Mouse (Mus musculus) C2C12 (cell line): ENCODE results near the gene Cbfa2t3.

Experiments
- CEBPB ChIP-seq: IDR thresholded peaks from one replicate; pipeline ENCODE4 v1.6.1; 2011; ENCODE audit warnings: low read depth, mild to moderate bottlenecking, control low read depth, moderate library complexity
- CTCF ChIP-seq: IDR thresholded peaks from one replicate; pipeline ENCODE4 v1.5.1; 2011; ENCODE audit not compliant: control insufficient read depth, insufficient read depth, insufficient read length
- FOSL1 ChIP-seq: IDR thresholded peaks from one replicate; pipeline ENCODE4 v1.8.0; 2011; ENCODE audit warnings: mild to moderate bottlenecking, low read length; ENCODE audit not compliant: poor library complexity, insufficient read depth, severe bottlenecking
- MAX ChIP-seq: IDR thresholded peaks from one replicate; pipeline ENCODE4 v1.6.1; 2011; ENCODE audit warnings: mild to moderate bottlenecking, control low read depth
- MYOD1 ChIP-seq: IDR thresholded peaks from one replicate; pipeline ENCODE4 v1.6.1; 2011; ENCODE audit warnings: low read depth; ENCODE audit not compliant: control insufficient read depth, insufficient read length
- MYOG ChIP-seq: IDR thresholded peaks from one replicate; pipeline ENCODE4 v1.6.1; 2011; ENCODE audit not compliant: control insufficient read depth, insufficient read length; ENCODE audit errors: extremely low read depth
- USF1 ChIP-seq: IDR thresholded peaks from one replicate; pipeline ENCODE4 v1.6.1; 2011; ENCODE audit warnings: low read depth, mild to moderate bottlenecking, control low read depth, moderate library complexity

DNA sequence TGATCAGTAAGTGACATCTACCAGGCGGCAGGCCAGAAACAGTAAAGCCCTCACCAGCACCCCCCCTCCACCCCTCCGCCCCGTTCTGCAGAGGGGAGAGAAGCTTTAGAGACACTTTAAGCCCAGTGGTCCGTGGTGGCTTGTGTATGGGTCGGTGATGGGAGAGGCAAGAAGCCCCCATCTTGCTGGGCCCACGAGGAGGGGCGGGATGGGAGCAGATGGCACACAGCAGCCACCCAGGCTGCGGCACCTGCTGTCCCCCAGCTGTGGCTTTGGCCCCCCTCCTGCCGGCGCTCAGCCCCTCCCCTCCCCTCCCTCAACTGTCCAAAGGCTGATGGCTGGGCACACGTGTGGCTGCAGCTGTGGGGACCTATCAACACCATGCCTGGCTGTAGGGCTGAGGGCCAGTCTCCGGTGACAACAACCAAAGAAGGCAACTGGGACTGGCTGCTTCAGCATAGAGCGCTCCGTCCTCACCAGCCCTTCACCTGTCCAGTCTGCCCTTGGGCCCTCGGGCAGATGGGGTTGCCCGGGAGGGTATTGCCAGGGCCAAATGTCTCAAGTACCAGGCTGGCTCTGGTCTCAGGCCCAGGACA, 47.5 kb downstream of the Cbfa2t3 start:
- no peak for TF ChIP-seq CTCF
- no peak for TF ChIP-seq MAX
- TF ChIP-seq FOSL1, result no peak
- peak; percentile 99 for TF ChIP-seq MYOD1
- TF ChIP-seq USF1, result no peak
- no peak for TF ChIP-seq CEBPB
- TF ChIP-seq MYOG, result no peak
